Mouse (Mus musculus): ENCODE measurements around the gene Sel1l. TPM values are rescaled to one million over a fixed set of nuclear protein-coding genes. Genes with fewer than 3 reads are reported as not detected.

Sel1l gene
- polyA plus RNA-seq, 1 experiment from 2014 or later = 106 TPM

DNA sequence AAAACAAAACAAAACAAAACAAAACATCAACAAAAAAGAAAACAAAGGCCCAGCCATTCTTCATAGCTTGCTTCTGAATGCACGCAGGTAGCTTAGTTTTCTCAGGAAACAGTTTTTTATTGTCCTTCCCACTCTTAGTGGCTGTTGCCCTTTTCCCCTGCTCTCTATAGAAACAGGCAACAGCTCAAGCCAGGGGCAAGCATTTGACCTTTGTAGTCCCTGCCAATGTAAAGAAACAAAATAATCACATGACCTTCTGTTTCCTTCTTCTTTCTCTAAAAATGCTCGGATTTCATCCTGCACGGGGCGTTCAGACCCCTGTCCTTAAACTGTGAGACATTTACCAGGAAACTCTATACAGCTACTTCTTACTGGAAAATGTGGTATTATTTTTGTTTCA lies 4.4 kb downstream of the Sel1l start:
- Histone ChIP-seq H3K4me1 (replicated peaks) (peaks cover 21% of the 10 kb centered on the region), H3K9me3 (no peaks in the 10 kb centered on the region), H3K27ac (no peak overlapping the region), H3K4me3 (no peak overlapping the region), H3K9ac (no peak overlapping the region), H3K36me3 (peaks cover 33% of the 10 kb centered on the region), H3K4me2 (no peak overlapping the region), H3K27me3 (no peaks in the 10 kb centered on the region)
- 52% methylated on average over 4 of the region's 4 CpGs for WGBS
- ATAC-seq (ENCODE audit: low FRiP score) = no peak

DNA sequence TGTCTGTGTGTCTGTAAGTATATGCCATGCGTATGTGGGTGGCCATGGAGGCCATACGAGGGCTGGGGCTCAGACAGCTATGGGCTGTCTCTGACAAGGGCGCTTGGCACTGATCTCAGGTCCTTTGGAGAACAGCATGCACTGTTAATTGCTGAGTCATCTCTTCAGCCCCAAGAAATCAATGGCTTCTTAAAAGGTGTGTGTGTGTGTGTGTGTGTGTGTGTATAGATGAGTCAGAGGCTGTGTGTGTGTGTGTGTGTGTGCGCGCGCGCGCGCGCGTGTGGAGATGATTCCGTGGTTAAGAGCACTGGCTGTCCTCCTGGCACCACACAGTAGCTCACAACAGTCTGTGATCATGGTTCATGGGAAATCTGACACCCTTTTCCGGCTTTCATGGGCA lies 5.1 kb downstream of the Sel1l start:
- 95% methylated on average over 13 of the region's 13 CpGs for WGBS
- Histone ChIP-seq H3K4me3 (no peak overlapping the region), H3K4me1 (replicated peaks) (peaks cover 21% of the 10 kb centered on the region), H3K27me3 (no peaks in the 10 kb centered on the region), H3K9ac (no peak overlapping the region), H3K4me2 (no peak overlapping the region), H3K9me3 (no peaks in the 10 kb centered on the region), H3K27ac (no peak overlapping the region), H3K36me3 (peaks cover 40% of the 10 kb centered on the region)
- ATAC-seq (ENCODE audit: low FRiP score) = no peak

DNA sequence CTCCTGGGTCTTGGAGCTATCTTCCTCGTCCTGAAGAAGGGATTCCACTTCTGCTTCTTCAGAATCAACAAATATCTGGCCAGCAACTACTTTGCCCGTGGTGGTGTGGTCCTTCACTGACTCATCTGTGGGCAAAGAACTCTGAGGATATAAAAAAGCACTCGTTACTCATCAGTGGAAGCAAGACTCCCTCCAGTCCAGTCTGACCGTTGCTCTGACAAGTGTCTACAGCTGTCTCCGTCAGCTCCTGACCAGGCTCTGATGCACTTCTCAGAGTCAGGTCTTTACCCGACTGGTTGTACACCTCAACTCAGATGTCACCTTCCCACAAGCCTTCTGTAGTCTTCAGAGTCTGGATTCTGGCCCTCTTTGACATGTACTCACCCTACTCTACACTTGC lies 7.2 kb downstream of the Sel1l start:
- 92% methylated on average over 6 of the region's 6 CpGs for WGBS
- peaks cover 5% of the 10 kb centered on the region for H3K4me1 ChIP-seq (replicated peaks)
- no peak overlapping the region for H3K4me2 ChIP-seq
- H3K4me3 ChIP-seq = no peak overlapping the region
- ATAC-seq (ENCODE audit: low FRiP score) = no peak
- no peaks in the 10 kb centered on the region for H3K9me3 ChIP-seq
- no peak overlapping the region for H3K27ac ChIP-seq
- peaks cover 62% of the 10 kb centered on the region for H3K36me3 ChIP-seq
- no peak overlapping the region for H3K9ac ChIP-seq
- no peaks in the 10 kb centered on the region for H3K27me3 ChIP-seq

DNA sequence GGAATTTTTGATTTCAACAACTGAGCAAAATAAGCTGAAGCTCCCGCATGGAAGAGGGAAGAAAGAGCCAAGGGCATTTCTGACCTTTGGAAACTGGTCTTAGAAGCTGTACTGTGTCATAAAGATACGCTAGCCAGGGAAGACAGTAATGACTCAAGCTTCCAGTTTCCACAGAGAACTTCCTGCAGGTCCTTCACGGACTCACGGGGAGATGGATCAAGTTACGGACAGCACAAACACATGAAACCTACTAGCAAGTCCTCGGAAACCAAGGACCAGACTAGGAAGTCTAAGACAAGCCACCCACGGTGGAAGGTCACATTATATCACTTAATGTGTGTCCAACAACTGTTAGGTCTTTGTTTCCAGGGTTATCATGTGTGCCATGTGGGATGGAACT lies 10.7 kb downstream of the Sel1l start:
- H3K4me2 ChIP-seq = no peak overlapping the region
- no peak for ATAC-seq (ENCODE audit: low FRiP score)
- H3K9me3 ChIP-seq = no peaks in the 10 kb centered on the region
- no peak overlapping the region for H3K4me3 ChIP-seq
- H3K27me3 ChIP-seq = no peaks in the 10 kb centered on the region
- H3K27ac ChIP-seq = no peak overlapping the region
- no peak overlapping the region for H3K9ac ChIP-seq
- WGBS = 88% methylated on average over 7 of the region's 7 CpGs
- 0 out of 2 replicates have a peak, but pooled peaks cover 5% of the 10 kb centered on the region for H3K4me1 ChIP-seq (replicated peaks)
- H3K36me3 ChIP-seq = peaks cover 87% of the 10 kb centered on the region

DNA sequence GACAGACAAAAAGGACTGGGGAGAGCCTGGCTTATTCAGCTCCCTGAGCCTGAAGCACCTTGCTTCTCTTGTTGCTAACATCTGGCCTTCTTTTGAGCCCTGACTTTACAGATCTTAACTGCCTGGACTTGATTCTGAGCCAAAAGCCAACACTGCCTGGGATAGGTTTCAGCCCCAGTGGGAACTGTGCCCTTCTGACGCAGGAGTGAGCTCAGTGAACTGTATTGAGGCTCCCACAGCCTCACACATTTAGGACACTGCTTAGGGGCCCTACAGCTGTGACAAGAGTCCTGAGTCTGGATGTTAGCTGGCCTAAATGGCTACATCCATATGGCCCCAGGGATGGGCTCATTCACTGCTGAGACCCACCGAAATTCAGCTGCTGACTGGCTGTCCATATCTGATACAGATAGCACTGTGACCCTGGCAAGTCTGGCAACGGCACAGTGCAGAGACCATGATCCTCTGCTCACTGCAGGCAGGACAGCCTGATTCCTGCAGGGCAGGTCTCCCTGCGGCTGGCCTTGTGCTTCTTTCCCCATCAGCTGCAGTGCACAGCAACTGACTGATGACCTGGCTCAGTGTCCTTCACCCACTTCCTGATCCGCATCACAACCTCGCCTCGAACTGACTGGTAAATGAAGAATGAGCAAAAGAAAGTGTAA lies 11.4 kb downstream of the Sel1l start:
- peaks cover 91% of the 10 kb centered on the region for H3K36me3 ChIP-seq
- no peak for ATAC-seq (ENCODE audit: low FRiP score)
- 0 out of 2 replicates have a peak, but pooled peaks cover 5% of the 10 kb centered on the region for H3K4me1 ChIP-seq (replicated peaks)
- no peak overlapping the region for H3K4me3 ChIP-seq
- no peak overlapping the region for H3K9ac ChIP-seq
- H3K27ac ChIP-seq = no peak overlapping the region
- no peaks in the 10 kb centered on the region for H3K27me3 ChIP-seq
- H3K9me3 ChIP-seq = no peaks in the 10 kb centered on the region
- 94% methylated on average over 7 of the region's 7 CpGs for WGBS
- no peak overlapping the region for H3K4me2 ChIP-seq

DNA sequence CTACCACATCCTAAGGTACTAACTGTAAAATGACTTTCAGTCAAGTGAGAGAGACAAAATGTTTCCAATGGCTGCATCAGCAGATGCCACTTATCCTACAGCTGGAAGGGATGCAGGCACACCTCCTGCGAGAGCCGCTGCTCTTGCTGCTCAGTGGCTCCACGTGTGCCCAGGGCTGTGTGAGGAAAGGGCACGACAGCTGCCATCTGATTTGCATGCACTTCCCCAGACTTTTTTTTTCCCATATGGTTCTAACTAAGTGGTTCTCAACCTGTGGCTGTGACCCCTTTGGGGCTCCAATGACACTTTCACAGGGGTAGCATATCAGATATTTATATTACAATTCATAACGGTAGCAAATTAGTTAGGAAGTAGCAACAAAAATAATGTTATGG lies 15.0 kb downstream of the Sel1l start:
- Histone ChIP-seq H3K4me2 (no peak overlapping the region), H3K36me3 (peaks cover 84% of the 10 kb centered on the region), H3K27me3 (no peaks in the 10 kb centered on the region), H3K4me3 (no peak overlapping the region), H3K9me3 (no peaks in the 10 kb centered on the region), H3K27ac (no peak overlapping the region), H3K4me1 (replicated peaks) (0 out of 2 replicates have a peak, but pooled peaks cover 5% of the 10 kb centered on the region), H3K9ac (no peak overlapping the region)
- WGBS = 75% methylated on average over 5 of the region's 5 CpGs
- ATAC-seq (ENCODE audit: low FRiP score) = no peak

DNA sequence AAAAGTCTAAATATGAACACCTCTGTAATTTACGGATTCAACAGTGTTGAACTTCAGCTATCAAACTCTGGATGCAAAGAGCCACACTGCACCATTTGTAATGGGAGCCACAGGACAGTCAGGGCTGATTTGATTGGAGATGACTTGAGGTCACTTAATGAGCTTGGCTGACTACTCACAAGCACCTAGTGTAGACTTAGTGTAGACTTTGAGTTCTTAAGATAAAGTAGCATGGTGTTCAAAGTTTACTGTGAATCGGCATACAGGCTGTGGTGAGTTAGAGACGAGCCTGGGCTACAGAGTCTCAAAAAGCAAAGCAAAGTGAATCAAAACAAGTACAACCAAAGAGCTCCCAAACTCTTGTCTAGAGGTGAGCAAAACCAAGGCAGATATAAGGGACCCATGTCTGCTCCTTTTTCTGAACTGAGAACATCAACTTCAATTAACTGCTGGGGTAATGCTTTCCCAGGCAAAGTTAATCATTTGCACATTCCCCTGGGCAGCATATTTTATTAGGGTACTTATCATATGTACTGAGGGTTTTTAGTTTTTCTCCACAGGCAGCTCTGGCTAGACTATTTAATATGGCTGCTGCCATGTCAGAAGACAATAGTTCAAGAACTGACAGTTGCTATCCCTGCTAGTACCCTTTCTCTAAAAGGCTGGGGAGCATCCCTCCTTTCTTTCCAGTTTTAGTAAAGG lies 15.6 kb downstream of the Sel1l start:
- H3K9me3 ChIP-seq = no peaks in the 10 kb centered on the region
- no peak overlapping the region for H3K27ac ChIP-seq
- WGBS = 93% methylated on average over 3 of the region's 3 CpGs
- H3K4me3 ChIP-seq = no peak overlapping the region
- H3K4me1 ChIP-seq (replicated peaks) = 0 out of 2 replicates have a peak, but pooled peaks cover 5% of the 10 kb centered on the region
- ATAC-seq (ENCODE audit: low FRiP score) = no peak
- peaks cover 81% of the 10 kb centered on the region for H3K36me3 ChIP-seq
- H3K4me2 ChIP-seq = no peak overlapping the region
- H3K9ac ChIP-seq = no peak overlapping the region
- H3K27me3 ChIP-seq = no peaks in the 10 kb centered on the region

DNA sequence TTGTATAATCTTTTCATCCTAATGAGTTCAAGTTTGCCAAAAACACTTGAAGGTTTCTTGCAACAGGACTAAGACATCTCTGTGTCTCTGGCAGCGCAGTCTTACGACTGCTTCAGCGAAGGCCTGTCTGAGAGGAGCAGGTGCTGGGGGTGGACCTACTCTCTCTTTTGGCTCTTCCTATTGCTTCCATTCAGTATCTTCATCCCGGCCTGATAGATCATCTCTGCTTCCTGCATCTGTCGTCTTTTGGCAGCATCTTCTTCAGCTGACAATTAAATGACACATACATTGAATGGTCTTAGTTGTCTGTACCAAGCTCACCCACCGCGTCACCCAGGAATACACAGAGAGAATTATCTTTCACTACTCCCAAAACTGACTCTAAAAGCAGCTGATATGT lies 17.5 kb downstream of the Sel1l start:
- Histone ChIP-seq H3K9ac (no peak overlapping the region), H3K4me3 (no peak overlapping the region), H3K36me3 (peaks cover 77% of the 10 kb centered on the region), H3K9me3 (no peaks in the 10 kb centered on the region), H3K27me3 (no peaks in the 10 kb centered on the region), H3K4me2 (no peak overlapping the region), H3K4me1 (replicated peaks) (0 out of 2 replicates have a peak, but pooled peaks cover 5% of the 10 kb centered on the region), H3K27ac (no peak overlapping the region)
- WGBS = 91% methylated on average over 7 of the region's 7 CpGs
- no peak for ATAC-seq (ENCODE audit: low FRiP score)

DNA sequence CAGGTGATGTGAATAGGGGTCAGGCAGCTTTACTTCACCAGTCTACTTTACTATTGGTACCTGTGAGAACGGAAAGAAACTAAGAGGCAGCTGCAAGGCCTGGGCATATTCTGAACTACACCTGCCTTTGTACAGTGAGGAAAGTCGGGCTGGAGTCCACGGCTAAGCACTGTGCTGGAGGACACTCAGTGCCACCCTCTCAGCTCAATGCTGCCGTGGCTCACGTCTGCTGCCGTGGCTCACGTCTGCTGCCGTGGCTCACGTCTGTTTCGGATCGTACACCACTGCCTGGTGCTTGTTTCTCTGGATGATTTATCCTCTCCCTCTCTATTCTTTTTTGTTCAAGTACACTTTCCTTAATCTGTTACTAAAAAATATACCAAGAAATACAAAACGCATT lies 28.5 kb downstream of the Sel1l start:
- no peak overlapping the region for H3K4me3 ChIP-seq
- H3K36me3 ChIP-seq = peaks cover 87% of the 10 kb centered on the region
- no peaks in the 10 kb centered on the region for H3K4me1 ChIP-seq (replicated peaks)
- no peak overlapping the region for H3K27ac ChIP-seq
- WGBS = 96% methylated on average over 12 of the region's 12 CpGs
- H3K27me3 ChIP-seq = no peaks in the 10 kb centered on the region
- H3K9me3 ChIP-seq = no peaks in the 10 kb centered on the region
- ATAC-seq (ENCODE audit: low FRiP score) = no peak
- no peak overlapping the region for H3K4me2 ChIP-seq
- H3K9ac ChIP-seq = no peak overlapping the region

DNA sequence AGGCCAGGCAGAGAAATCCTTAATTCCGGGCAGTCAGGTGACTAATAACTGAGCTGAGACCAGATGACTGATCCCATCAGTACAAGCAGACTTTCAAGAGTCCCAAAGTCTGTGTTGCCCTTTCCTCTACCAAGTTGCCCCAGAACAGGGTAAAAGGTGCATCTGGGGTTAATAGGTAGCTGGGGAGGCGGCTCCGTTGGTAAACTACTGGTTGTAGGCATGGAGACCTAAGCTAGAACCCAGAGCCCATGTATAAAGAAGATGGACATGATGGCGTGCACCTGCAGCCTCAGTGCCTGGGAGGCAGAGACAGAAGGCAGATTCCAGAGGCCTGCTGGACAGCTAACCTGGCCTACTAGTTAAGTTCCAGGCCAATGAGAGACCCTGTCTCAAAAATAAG lies 30.2 kb downstream of the Sel1l start:
- H3K27ac ChIP-seq = no peak overlapping the region
- H3K9ac ChIP-seq = no peak overlapping the region
- no peak overlapping the region for H3K4me2 ChIP-seq
- no peaks in the 10 kb centered on the region for H3K9me3 ChIP-seq
- no peaks in the 10 kb centered on the region for H3K27me3 ChIP-seq
- ATAC-seq (ENCODE audit: low FRiP score) = no peak
- H3K4me1 ChIP-seq (replicated peaks) = no peaks in the 10 kb centered on the region
- H3K4me3 ChIP-seq = no peak overlapping the region
- peaks cover 88% of the 10 kb centered on the region for H3K36me3 ChIP-seq
- 95% methylated on average over 4 of the region's 4 CpGs for WGBS

DNA sequence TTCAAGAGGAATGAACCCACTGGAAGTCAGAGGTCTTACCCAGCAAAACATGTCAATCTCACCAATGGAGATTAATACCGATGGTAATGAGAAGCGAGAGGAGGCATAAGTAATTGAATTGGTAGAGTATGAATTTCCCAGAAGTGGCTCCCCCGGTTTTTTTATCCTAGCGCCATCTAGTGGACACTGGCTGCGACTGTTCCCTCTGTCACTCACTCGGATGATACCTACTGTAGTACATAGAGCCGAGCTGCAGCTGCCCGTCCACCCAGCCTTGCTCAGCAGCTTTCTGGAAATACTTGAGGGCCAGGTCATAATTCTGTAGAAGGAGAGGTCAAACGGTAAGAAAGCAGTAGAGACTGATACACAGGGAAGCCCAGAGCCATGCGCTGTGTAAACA lies 33.0 kb downstream of the Sel1l start:
- Histone ChIP-seq H3K27me3 (no peaks in the 10 kb centered on the region), H3K27ac (no peak overlapping the region), H3K9me3 (no peaks in the 10 kb centered on the region), H3K4me2 (no peak overlapping the region), H3K9ac (no peak overlapping the region), H3K4me1 (replicated peaks) (no peaks in the 10 kb centered on the region), H3K4me3 (no peak overlapping the region), H3K36me3 (peaks cover 91% of the 10 kb centered on the region)
- 0 out of 2 replicates have a peak, but pooled peaks have one; percentile 59 for ATAC-seq (ENCODE audit: low FRiP score)
- WGBS = 31% methylated on average over 10 of the region's 10 CpGs

DNA sequence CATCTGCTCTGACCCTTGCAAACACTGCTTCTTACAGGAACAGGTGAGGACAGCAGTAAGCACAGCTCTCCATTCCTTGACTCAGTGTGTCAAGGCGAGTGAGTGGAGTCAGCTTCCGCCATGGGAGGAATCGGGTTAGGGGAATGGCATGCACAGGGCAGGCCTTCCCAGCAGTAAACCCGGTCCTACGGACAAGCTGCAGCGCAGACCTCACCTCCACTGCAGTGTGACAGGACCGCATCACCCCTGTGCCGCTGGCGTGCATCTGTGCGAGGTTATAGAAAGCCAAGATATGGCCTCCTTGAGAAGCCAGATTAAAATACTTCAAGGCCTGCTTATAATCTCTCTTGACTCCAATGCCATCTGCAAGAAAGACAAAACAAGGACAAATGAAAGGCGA lies 33.4 kb downstream of the Sel1l start:
- Histone ChIP-seq H3K4me3 (no peak overlapping the region), H3K4me2 (no peak overlapping the region), H3K36me3 (peaks cover 91% of the 10 kb centered on the region), H3K4me1 (replicated peaks) (no peaks in the 10 kb centered on the region), H3K9ac (no peak overlapping the region), H3K9me3 (no peaks in the 10 kb centered on the region), H3K27ac (no peak overlapping the region), H3K27me3 (no peaks in the 10 kb centered on the region)
- 96% methylated on average over 11 of the region's 11 CpGs for WGBS
- no peak for ATAC-seq (ENCODE audit: low FRiP score)

DNA sequence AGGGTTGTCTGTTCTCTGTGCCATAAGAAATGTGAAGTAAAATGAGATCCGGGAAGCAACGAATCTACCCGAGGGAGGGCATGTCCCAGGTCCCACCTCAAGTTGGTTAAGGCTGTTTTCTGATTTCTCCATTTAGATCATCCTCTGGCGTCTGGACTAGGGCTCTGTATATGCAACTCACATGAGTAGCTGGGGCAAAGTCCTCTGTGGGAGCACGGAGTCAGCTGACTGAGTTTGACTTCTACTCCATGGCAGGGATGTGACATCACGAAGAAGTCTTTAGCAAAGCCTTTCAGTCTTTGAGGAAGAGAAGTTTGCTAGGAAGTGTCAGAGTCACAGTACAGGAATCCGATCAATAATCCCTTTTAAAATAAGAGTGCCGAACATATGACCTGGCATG lies 40.0 kb downstream of the Sel1l start:
- no peaks in the 10 kb centered on the region for H3K4me1 ChIP-seq (replicated peaks)
- H3K27me3 ChIP-seq = no peaks in the 10 kb centered on the region
- H3K36me3 ChIP-seq = peaks cover 73% of the 10 kb centered on the region
- H3K27ac ChIP-seq = no peak overlapping the region
- no peak overlapping the region for H3K4me3 ChIP-seq
- no peak overlapping the region for H3K4me2 ChIP-seq
- no peaks in the 10 kb centered on the region for H3K9me3 ChIP-seq
- no peak for ATAC-seq (ENCODE audit: low FRiP score)
- H3K9ac ChIP-seq = no peak overlapping the region
- WGBS = 95% methylated on average over 8 of the region's 8 CpGs
